Mouse (Mus musculus) embryonic facial prominence, embryonic 10.5 days (tissue): ENCODE data around the gene Matn1. TPM values are rescaled to one million over a fixed set of nuclear protein-coding genes. Genes with fewer than 3 reads are reported as not detected.

Experiments used
- DNase-seq: peaks from one replicate; pipeline ENCODE4 v3.0.0-alpha.2; 2017; ENCODE audit warnings: low spot score
- H3K27ac ChIP-seq: fragments of 300-500 bp; sonication (generic); replicated peaks from 2 replicates; pipeline ENCODE4 v1.5.1; 2016; ENCODE audit warnings: mild to moderate bottlenecking
- H3K27me3 ChIP-seq: fragments of 300-500 bp; sonication (generic); replicated peaks from 2 replicates; pipeline ENCODE4 v1.6.1; 2016; ENCODE audit warnings: low read depth, mild to moderate bottlenecking; ENCODE audit not compliant: poor library complexity, severe bottlenecking
- H3K36me3 ChIP-seq: fragments of 300-500 bp; sonication (generic); replicated peaks from 2 replicates; pipeline ENCODE4 v1.6.1; 2016; ENCODE audit warnings: mild to moderate bottlenecking, moderate library complexity
- H3K4me1 ChIP-seq: fragments of 300-500 bp; sonication (generic); 2 replicates; pipeline ENCODE4 v1.6.1; 2016
- H3K4me3 ChIP-seq: fragments of 300-500 bp; sonication (generic); 2 replicates; pipeline ENCODE4 v1.5.1; 2016; ENCODE audit warnings: mild to moderate bottlenecking, moderate library complexity
- H3K9me3 ChIP-seq: fragments of 300-500 bp; sonication (generic); 2 replicates; pipeline ENCODE4 v1.6.1; 2016; ENCODE audit warnings: mild to moderate bottlenecking
- WGBS: fragments of 180-500 bp; shearing (Covaris S2); methylation state at CpG from one replicate; pipeline ENCODE4 v1.1.7; 2016; 5-methylcytosine and 5-hydroxymethylcytosine counted together
- polyA plus RNA-seq: library from polyadenylated mRNA; unstranded; fragments of >200 nt; fragmentation: Nextera tagmentation; extraction: Ambion mirVana; gene quantifications from 2 replicates; pipeline ENCODE4 v1.2.1, GENCODE M21; 2016

The Matn1 gene
- polyA plus RNA-seq, 1 experiment from 2014 or later = not detected

- Histone ChIP-seq H3K9me3 (no peaks in the 10 kb centered on the region), H3K27me3 (no peaks in the 10 kb centered on the region), H3K36me3 (no peaks in the 10 kb centered on the region), H3K27ac (peak overlapping the region; percentile 44), H3K4me1 (peaks cover 61% of the 10 kb centered on the region), H3K4me3 (no peak overlapping the region)
- WGBS = 61% methylated on average over 9 of the region's 9 CpGs
- DNase-seq = no peak
These were observed 24.3 kb upstream of the Matn1 start for GRCm38 (mm10) chr4:130919750-130920356.

DNA sequence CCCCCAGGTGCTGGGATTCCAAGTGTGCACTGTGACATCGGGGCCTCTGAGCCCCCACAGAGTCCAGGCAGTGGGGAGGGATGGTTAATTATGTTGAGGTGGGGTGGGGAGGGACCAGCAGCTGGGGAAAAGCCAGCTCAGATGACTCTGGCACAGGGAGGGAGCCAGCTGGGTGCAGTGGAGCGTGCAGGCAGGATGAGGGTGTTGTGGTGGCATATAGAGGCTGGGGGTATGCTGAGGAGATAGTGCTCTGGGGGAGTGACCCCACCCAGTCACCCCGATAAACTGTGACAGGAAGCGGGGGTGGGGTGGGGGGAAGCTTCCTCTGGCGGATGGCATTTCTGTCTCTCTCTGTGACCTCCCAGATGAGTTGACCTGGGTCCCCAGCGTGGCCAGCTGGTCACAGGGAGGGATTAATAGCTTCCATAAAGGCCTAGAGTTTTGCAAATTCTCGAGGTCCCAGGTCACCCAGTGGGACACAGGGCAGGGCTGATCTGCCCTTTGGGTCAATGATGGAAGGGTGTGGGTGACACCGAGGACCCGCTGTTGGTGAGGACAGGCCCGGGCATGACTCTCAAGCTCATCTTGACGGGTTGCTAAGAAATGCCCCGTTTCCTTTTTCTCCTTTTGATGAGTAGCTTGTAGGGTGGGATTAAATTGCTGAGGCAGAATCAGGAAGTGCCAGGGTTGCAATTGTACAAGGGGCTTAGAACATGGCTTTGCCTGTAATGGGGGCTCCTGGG is 23.1 kb upstream of the Matn1 start:
- 26% methylated on average over 12 of the region's 12 CpGs for WGBS
- no peaks in the 10 kb centered on the region for H3K9me3 ChIP-seq
- peaks cover 53% of the 10 kb centered on the region for H3K4me1 ChIP-seq
- no peak for DNase-seq
- peak overlapping the region; percentile 63 for H3K27ac ChIP-seq
- no peaks in the 10 kb centered on the region for H3K27me3 ChIP-seq
- no peak overlapping the region for H3K4me3 ChIP-seq
- H3K36me3 ChIP-seq = no peaks in the 10 kb centered on the region

- Histone ChIP-seq H3K9me3 (no peaks in the 10 kb centered on the region), H3K36me3 (no peaks in the 10 kb centered on the region), H3K4me1 (peaks cover 60% of the 10 kb centered on the region), H3K27ac (0 out of 2 replicates have a peak overlapping the region, but pooled peaks have one; percentile 51), H3K4me3 (no peak overlapping the region), H3K27me3 (no peaks in the 10 kb centered on the region)
- no peak for DNase-seq
- 81% methylated on average over 10 of the region's 10 CpGs for WGBS
These were observed 22.2 kb upstream of the Matn1 start for GRCm38 (mm10) chr4:130921986-130922385.

DNA sequence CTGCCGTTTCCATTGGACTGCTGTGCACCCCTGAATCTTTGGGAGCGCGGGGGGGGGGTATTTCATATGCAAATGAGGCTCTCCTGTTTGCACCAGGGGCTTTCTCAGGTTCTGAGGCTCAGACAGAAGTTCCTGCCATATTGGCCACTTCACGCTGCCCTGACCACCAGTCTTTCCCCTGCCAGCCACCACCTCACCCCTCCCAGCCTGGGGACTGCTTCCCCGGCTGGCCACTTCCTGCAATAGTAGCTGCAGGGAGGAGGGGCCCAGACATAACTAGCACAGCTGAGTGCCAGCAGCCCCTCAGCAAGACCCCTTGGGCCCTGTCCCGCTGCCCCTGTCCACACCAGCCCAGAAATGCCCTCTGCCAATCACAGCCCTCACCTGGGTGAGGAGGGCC is 17.9 kb upstream of the Matn1 start:
- no peak overlapping the region for H3K4me3 ChIP-seq
- H3K36me3 ChIP-seq = no peaks in the 10 kb centered on the region
- H3K27me3 ChIP-seq = no peaks in the 10 kb centered on the region
- 60% methylated on average over 6 of the region's 6 CpGs for WGBS
- H3K27ac ChIP-seq = no peak overlapping the region
- peaks cover 29% of the 10 kb centered on the region for H3K4me1 ChIP-seq
- no peak for DNase-seq
- H3K9me3 ChIP-seq = no peaks in the 10 kb centered on the region

DNA sequence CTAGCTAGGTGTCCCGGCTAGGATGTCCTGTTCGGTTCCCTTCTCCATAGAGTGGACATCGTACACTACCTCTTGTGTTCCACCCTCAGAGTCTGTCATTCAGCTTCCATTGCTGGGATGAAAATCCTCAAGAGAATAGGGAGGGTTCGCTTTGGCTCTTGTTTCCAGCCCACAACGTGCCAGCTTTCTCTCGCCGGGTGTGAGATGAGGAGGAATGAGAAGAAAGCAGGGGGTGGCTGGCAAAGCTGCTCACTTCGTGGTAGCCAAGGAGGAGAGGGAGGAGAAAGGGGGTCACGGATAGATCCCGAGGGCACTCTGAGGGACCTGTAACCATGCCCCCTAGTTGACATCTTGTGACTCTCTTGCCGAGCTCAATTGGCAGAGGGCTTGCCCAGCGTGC is 16.4 kb upstream of the Matn1 start:
- DNase-seq = no peak
- H3K27ac ChIP-seq = no peak overlapping the region
- no peaks in the 10 kb centered on the region for H3K9me3 ChIP-seq
- H3K4me3 ChIP-seq = no peak overlapping the region
- H3K4me1 ChIP-seq = peaks cover 13% of the 10 kb centered on the region
- no peaks in the 10 kb centered on the region for H3K27me3 ChIP-seq
- no peaks in the 10 kb centered on the region for H3K36me3 ChIP-seq
- 88% methylated on average over 12 of the region's 12 CpGs for WGBS

- peaks cover 33% of the 10 kb centered on the region for H3K27me3 ChIP-seq
- H3K36me3 ChIP-seq = no peaks in the 10 kb centered on the region
- WGBS = 55% methylated on average over 14 of the region's 14 CpGs
These were observed 1.5 kb upstream of the Matn1 start for GRCm38 (mm10) chr4:130942644-130943043.

DNA sequence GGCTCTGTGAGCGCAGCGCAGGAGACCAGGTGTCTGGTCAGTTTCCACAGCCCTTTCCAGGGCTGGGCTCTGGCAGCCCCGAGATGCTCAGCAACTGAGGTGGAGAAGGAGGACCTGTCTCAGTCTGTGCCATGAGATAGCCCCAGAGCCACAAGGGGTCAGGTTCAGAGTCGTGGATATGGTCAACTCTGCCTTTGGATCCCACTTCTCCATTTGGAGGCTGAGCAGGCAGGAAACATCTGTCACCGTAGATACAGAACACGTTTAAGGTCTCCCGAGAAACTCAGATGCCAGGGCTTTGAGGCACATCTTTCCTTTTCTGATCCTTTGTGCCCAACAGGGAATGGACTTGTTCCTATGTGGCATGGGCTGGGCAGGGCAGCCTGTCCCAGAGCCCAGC is 594 bp downstream of the Matn1 start:
- WGBS = 78% methylated on average over 7 of the region's 7 CpGs
- Histone ChIP-seq H3K27ac (no peak overlapping the region; the same call in 1 of the 2 replicates), H3K4me3 (no peak overlapping the region), H3K9me3 (no peaks in the 10 kb centered on the region), H3K4me1 (peaks cover 39% of the 10 kb centered on the region), H3K36me3 (no peaks in the 10 kb centered on the region), H3K27me3 (peaks cover 33% of the 10 kb centered on the region)
- no peak for DNase-seq

More at GRCm38 (mm10) chr4:130942644-130943043, 1.5 kb upstream of the Matn1 start:
- H3K9me3 ChIP-seq = no peaks in the 10 kb centered on the region
- H3K4me3 ChIP-seq = no peak overlapping the region
- no peak overlapping the region; the same call in 1 of the 2 replicates for H3K27ac ChIP-seq
- peaks cover 49% of the 10 kb centered on the region for H3K4me1 ChIP-seq
- DNase-seq = no peak

GRCm38 (mm10) chr4:130947094-130947647 is 3.0 kb downstream of the Matn1 start:
- H3K4me1 ChIP-seq = peaks cover 25% of the 10 kb centered on the region
- H3K27ac ChIP-seq = no peak overlapping the region; the same call in 1 of the 2 replicates
- H3K36me3 ChIP-seq = no peaks in the 10 kb centered on the region
- no peak overlapping the region for H3K4me3 ChIP-seq
- H3K27me3 ChIP-seq = peaks cover 33% of the 10 kb centered on the region
- peak; percentile 51 for DNase-seq
- WGBS = 21% methylated on average over 13 of the region's 13 CpGs
- H3K9me3 ChIP-seq = no peaks in the 10 kb centered on the region

GRCm38 (mm10) chr4:130949821-130950384 is 5.7 kb downstream of the Matn1 start:
- H3K36me3 ChIP-seq = no peaks in the 10 kb centered on the region
- peaks cover 12% of the 10 kb centered on the region for H3K4me1 ChIP-seq
- WGBS = 85% methylated on average over 35 of the region's 35 CpGs
- no peak for DNase-seq
- no peak overlapping the region for H3K27ac ChIP-seq
- H3K4me3 ChIP-seq = no peak overlapping the region
- peaks cover 12% of the 10 kb centered on the region; the same call in 1 of the 2 replicates for H3K27me3 ChIP-seq
- H3K9me3 ChIP-seq = no peaks in the 10 kb centered on the region

GRCm38 (mm10) chr4:130952531-130952930 is 8.3 kb downstream of the Matn1 start:
- Histone ChIP-seq H3K27me3 (no peaks in the 10 kb centered on the region), H3K36me3 (no peaks in the 10 kb centered on the region), H3K9me3 (no peaks in the 10 kb centered on the region), H3K4me3 (no peak overlapping the region), H3K27ac (no peak overlapping the region), H3K4me1 (peaks cover 17% of the 10 kb centered on the region)
- peak; percentile 58 for DNase-seq
- 45% methylated on average over 17 of the region's 17 CpGs for WGBS

DNA sequence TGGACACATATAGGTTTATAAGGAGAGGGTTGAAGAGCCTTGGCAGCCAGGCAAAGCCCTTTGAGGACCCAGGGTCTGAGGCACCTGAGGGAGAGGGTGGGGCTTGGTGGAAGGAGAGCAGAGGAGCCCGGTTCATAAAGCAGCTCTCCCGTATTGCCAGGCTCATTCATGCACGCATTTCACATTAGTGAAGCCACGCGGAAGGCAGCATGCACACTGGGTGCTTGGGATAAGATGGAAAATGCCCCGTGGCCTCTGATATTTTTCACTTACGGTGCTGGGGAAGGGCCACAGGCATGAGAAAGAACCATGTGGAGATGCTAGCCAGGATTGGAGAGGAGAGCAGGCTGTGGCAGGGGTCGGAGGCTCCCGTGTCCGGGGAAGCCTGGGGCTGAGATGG is 13.0 kb downstream of the Matn1 start:
- WGBS = 83% methylated on average over 10 of the region's 10 CpGs
- Histone ChIP-seq H3K27me3 (no peaks in the 10 kb centered on the region), H3K36me3 (no peaks in the 10 kb centered on the region), H3K27ac (no peak overlapping the region), H3K9me3 (no peaks in the 10 kb centered on the region), H3K4me1 (peaks cover 29% of the 10 kb centered on the region), H3K4me3 (no peak overlapping the region)
- DNase-seq = no peak

- H3K9me3 ChIP-seq = no peaks in the 10 kb centered on the region
- no peak overlapping the region for H3K27ac ChIP-seq
- WGBS = 69% methylated on average over 5 of the region's 5 CpGs
- H3K27me3 ChIP-seq = no peaks in the 10 kb centered on the region
- no peak for DNase-seq
- H3K36me3 ChIP-seq = no peaks in the 10 kb centered on the region
- peaks cover 25% of the 10 kb centered on the region for H3K4me1 ChIP-seq
- H3K4me3 ChIP-seq = no peak overlapping the region
These were observed 14.6 kb downstream of the Matn1 start for GRCm38 (mm10) chr4:130958812-130959211.
